Mouse (Mus musculus): Measurements from ENCODE around the gene Ddc. TPM values are rescaled to one million over a fixed set of nuclear protein-coding genes. Genes with fewer than 3 reads are reported as not detected.

Gene Ddc
- total and polyA plus RNA-seq, 3 experiments: 0.07 to 0.08 TPM; not detected in 1

DNA sequence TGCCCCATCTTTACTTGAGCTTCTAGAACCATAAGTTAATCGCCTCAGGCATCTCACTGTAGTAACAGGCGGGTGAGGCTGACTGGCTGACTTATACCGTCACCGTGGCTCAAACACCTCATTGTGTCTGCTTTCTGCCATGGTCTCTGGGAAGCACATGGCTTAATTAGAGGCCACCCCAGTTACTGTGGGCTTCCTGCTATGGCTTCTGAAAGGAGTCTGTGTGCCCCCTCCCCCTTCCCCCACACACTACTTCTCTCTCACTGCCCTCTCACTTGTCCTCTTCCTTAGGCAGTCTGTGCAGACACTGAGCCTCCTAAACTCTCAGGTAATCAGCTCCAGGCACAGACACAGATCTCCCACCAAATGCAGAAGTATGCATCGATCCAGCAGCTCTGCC, 69.7 kb downstream of the Ddc start:
- no peak overlapping the region for H3K4me3 ChIP-seq (ENCODE audit: control insufficient read depth in 1 of 2, insufficient read depth in 1 of 2, low read depth in 2 of 2, low read length in 2 of 2)
- peaks cover 0 to 9% of the 10 kb centered on the region in 2 experiments; a peak in 2 of 4 replicates for H3K36me3 ChIP-seq (ENCODE audit: control insufficient read depth in 1 of 2, insufficient read depth in 2 of 2, low read length in 2 of 2)
- H3K4me1 ChIP-seq (ENCODE audit: control insufficient read depth in 1 of 2, insufficient read depth in 2 of 2, low read length in 2 of 2): peaks cover 0 to 15% of the 10 kb centered on the region in 2 experiments; a peak in 1 of 4 replicates
- H3K79me2 ChIP-seq (ENCODE audit: control insufficient read depth, insufficient read depth, low read length, poor library complexity): no peaks in the 10 kb centered on the region
- no peaks in the 10 kb centered on the region for H3K9me3 ChIP-seq (replicated peaks; ENCODE audit: insufficient read depth, low read length)
- TF ChIP-seq ZC3H11A (IDR thresholded peaks at IDR 0.05; ENCODE audit: low read depth, low read length): no peak
- TF ChIP-seq GATA1 (IDR thresholded peaks at IDR 0.05; ENCODE audit: low read depth, low read length): no peak
- no peak for TF ChIP-seq SMC3 (IDR thresholded peaks at IDR 0.05; ENCODE audit: low read depth, low read length)
- TF ChIP-seq GABPA (IDR thresholded peaks at IDR 0.05; ENCODE audit: low read depth, low read length): no peak
- no peak for TF ChIP-seq ETS1 (IDR thresholded peaks at IDR 0.05; ENCODE audit: low read depth, low read length)
- TF ChIP-seq NRF1 (IDR thresholded peaks at IDR 0.05; ENCODE audit: insufficient read depth, low read depth, low read length, poor library complexity, severe bottlenecking): no peak
- TF ChIP-seq MEF2A (IDR thresholded peaks at IDR 0.05; ENCODE audit: extremely low read depth, insufficient replicate concordance, low read depth, low read length, poor library complexity, severe bottlenecking): no peak
- no peak for DNase-seq (ENCODE audit: low read depth, low spot score)
- peaks cover 33 to 48% of the 10 kb centered on the region in 2 experiments for H3K27me3 ChIP-seq (ENCODE audit: control insufficient read depth in 1 of 2, insufficient read depth in 2 of 2, low read length in 2 of 2)
- H3K9ac ChIP-seq (ENCODE audit: control insufficient read depth, low read depth, low read length, poor library complexity, severe bottlenecking): no peak overlapping the region
- H3K27ac ChIP-seq (ENCODE audit: control insufficient read depth, low read depth, low read length): no peak overlapping the region

DNA sequence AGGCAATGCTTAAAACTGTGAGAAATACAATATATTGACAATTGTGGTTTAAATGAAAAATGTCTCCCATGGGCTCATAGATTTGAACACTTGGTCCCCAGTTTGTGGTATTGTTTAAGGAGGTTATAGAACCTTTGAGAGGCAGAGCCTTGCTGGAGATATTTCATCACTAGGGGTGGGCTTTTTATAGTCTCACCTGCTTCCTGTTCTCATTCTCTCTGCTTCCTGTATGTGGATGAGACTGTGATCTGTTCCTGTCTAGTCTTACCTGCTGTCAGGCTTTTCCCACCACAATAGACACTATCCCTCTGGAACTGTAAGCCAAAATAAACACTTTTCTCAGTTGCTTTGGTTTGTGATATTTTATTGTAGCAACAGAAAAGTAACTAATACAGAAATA, 71.5 kb downstream of the Ddc start:
- H3K79me2 ChIP-seq (ENCODE audit: control insufficient read depth, insufficient read depth, low read length, poor library complexity): no peaks in the 10 kb centered on the region
- peaks cover 35 to 45% of the 10 kb centered on the region in 2 experiments for H3K27me3 ChIP-seq (ENCODE audit: control insufficient read depth in 1 of 2, insufficient read depth in 2 of 2, low read length in 2 of 2)
- no peak for TF ChIP-seq UBTF (IDR thresholded peaks at IDR 0.05; ENCODE audit: borderline replicate concordance, insufficient read depth, low read depth, low read length)
- TF ChIP-seq MXI1 (IDR thresholded peaks at IDR 0.05; ENCODE audit: low read depth, low read length): no peak
- no peak for TF ChIP-seq MYB (IDR thresholded peaks at IDR 0.05; ENCODE audit: low read depth, low read length)
- TF ChIP-seq CHD2 (IDR thresholded peaks at IDR 0.05; ENCODE audit: low read length): no peak
- no peak for TF ChIP-seq EP300 (IDR thresholded peaks at IDR 0.05; ENCODE audit: low read depth in 1 of 2, low read length in 2 of 2)
- TF ChIP-seq POLR2A (IDR thresholded peaks at IDR 0.05; ENCODE audit: control insufficient read depth in 1 of 2, insufficient read depth in 1 of 2, low read depth in 1 of 2, low read length in 2 of 2, poor library complexity in 1 of 2): no peak
- TF ChIP-seq MYC (IDR thresholded peaks at IDR 0.05; ENCODE audit: low read depth, low read length): no peak
- no peak for TF ChIP-seq SMC3 (IDR thresholded peaks at IDR 0.05; ENCODE audit: low read depth, low read length)
- no peak for TF ChIP-seq ELF1 (IDR thresholded peaks at IDR 0.05; ENCODE audit: low read depth, low read length)
- TF ChIP-seq HCFC1 (IDR thresholded peaks at IDR 0.05; ENCODE audit: low read depth, low read length): no peak
- no peak for TF ChIP-seq MEF2A (IDR thresholded peaks at IDR 0.05; ENCODE audit: extremely low read depth, insufficient replicate concordance, low read depth, low read length, poor library complexity, severe bottlenecking)
- TF ChIP-seq RAD21 (IDR thresholded peaks at IDR 0.05; ENCODE audit: low read depth, low read length): no peak
- TF ChIP-seq BHLHE40 (IDR thresholded peaks at IDR 0.05; ENCODE audit: borderline replicate concordance, low read depth, low read length): no peak
- TF ChIP-seq E2F4 (IDR thresholded peaks at IDR 0.05; ENCODE audit: borderline replicate concordance, low read depth, low read length): no peak
- TF ChIP-seq TCF12 (IDR thresholded peaks at IDR 0.05; ENCODE audit: low read depth, low read length): no peak
- no peak for TF ChIP-seq USF1 (IDR thresholded peaks at IDR 0.05; ENCODE audit: low read depth, low read length)
- no peak for TF ChIP-seq TBP (IDR thresholded peaks at IDR 0.05; ENCODE audit: low read depth, low read length)
- no peak for TF ChIP-seq GABPA (IDR thresholded peaks at IDR 0.05; ENCODE audit: low read depth, low read length)
- no peak for TF ChIP-seq USF2 (IDR thresholded peaks at IDR 0.05; ENCODE audit: borderline replicate concordance in 1 of 2, insufficient read depth in 1 of 2, low read depth in 1 of 2, low read length in 2 of 2)
- no peak for DNase-seq (ENCODE audit: low read depth, low spot score)
- no peak overlapping the region for H3K4me3 ChIP-seq (ENCODE audit: control insufficient read depth in 1 of 2, insufficient read depth in 1 of 2, low read depth in 2 of 2, low read length in 2 of 2)
- H3K9me3 ChIP-seq (replicated peaks; ENCODE audit: insufficient read depth, low read length): no peaks in the 10 kb centered on the region
- H3K36me3 ChIP-seq (ENCODE audit: control insufficient read depth in 1 of 2, insufficient read depth in 2 of 2, low read length in 2 of 2): peaks cover 0 to 4% of the 10 kb centered on the region in 2 experiments; a peak in 1 of 4 replicates
- no peak overlapping the region for H3K27ac ChIP-seq (ENCODE audit: control insufficient read depth, low read depth, low read length)
- H3K9ac ChIP-seq (ENCODE audit: control insufficient read depth, low read depth, low read length, poor library complexity, severe bottlenecking): no peak overlapping the region
- peaks cover 0 to 4% of the 10 kb centered on the region in 2 experiments; a peak in 1 of 4 replicates for H3K4me1 ChIP-seq (ENCODE audit: control insufficient read depth in 1 of 2, insufficient read depth in 2 of 2, low read length in 2 of 2)

All from MEL (cell line).